ENCODE assay signal across 26 mouse cellular contexts in genomic region chr13:112075847-112076479, GRCm38 (mm10).
DNase-seq lines count a peak whose midpoint lies in the region; ATAC-seq and TF ChIP-seq lines count a peak whose summit lies in the region.
"Had no signal": no experiment of that assay in that cellular context is flagged by ENCODE, and none has a peak within 500 bp of the region (broad histone marks: within the 10 kb centered on the region; RNA-seq: fewer than 3 reads in every experiment).

No protein-coding gene starts in this region.

- H3K9ac ChIP-seq in kidney, embryonic 14.5 days (ENCODE audit: low read depth, low read length): no peak overlapping the region
- H3K9ac ChIP-seq in CH12.LX (ENCODE audit: insufficient read depth, low read depth): no peak overlapping the region
- no peak overlapping the region for H3K9ac ChIP-seq in kidney, embryonic 15.5 days
- H3K9ac ChIP-seq: forebrain, embryonic 12.5 days; heart, embryonic 13.5 days; hindbrain, embryonic 12.5 days; limb, embryonic 12.5 days had no signal

- in situ Hi-C loops in CH12.LX (cut with MboI; ENCODE audit: low pct_ligation_motif_present, low pct_unique_long_range_greater_than_20kb, low sequenced_read_pairs): no loop called here

- dilution Hi-C loops in CH12.LX (cut with MboI; ENCODE audit: extremely low pct_ligation_motif_present, extremely low pct_unique_long_range_greater_than_20kb, low sequenced_read_pairs): no loop called here

- no peaks in the 10 kb centered on the region for H3K9me3 ChIP-seq in kidney, embryonic 14.5 days (ENCODE audit: control insufficient read depth, low read length)
- no peaks in the 10 kb centered on the region for H3K9me3 ChIP-seq in CH12.LX (replicated peaks; ENCODE audit: low read length)
- no peaks in the 10 kb centered on the region for H3K9me3 ChIP-seq in kidney, embryonic 15.5 days (replicated peaks)
- H3K9me3 ChIP-seq: forebrain, embryonic 12.5 days; G1E; heart, embryonic 13.5 days; hindbrain, embryonic 12.5 days; limb, embryonic 12.5 days had no signal

- no peak overlapping the region for H3K4me2 ChIP-seq in kidney, embryonic 14.5 days (replicated peaks; ENCODE audit: low read depth, low read length)
- peak overlapping the region; percentile 60; the same call in 1 of the 2 replicates for H3K4me2 ChIP-seq in CH12.LX (ENCODE audit: insufficient read depth, low read depth, poor library complexity, severe bottlenecking)
- no peak overlapping the region for H3K4me2 ChIP-seq in kidney, embryonic 15.5 days
- H3K4me2 ChIP-seq: forebrain, embryonic 12.5 days; heart, embryonic 13.5 days; hindbrain, embryonic 12.5 days; limb, embryonic 12.5 days; midbrain, embryonic 11.5 days had no signal

- no peak overlapping the region for H3K27ac ChIP-seq in kidney, embryonic 14.5 days (ENCODE audit: low read depth, low read length)
- H3K27ac ChIP-seq in CH12.LX (ENCODE audit: insufficient read depth, low read depth): no peak overlapping the region
- 0 out of 2 replicates have a peak overlapping the region, but pooled peaks have one; percentile 18 for H3K27ac ChIP-seq in kidney, embryonic 15.5 days
- H3K27ac ChIP-seq: forebrain, embryonic 12.5 days; heart, adult 2 months; heart, embryonic 13.5 days; hindbrain, embryonic 12.5 days; limb, embryonic 12.5 days had no signal

- peaks cover 2% of the 10 kb centered on the region; the same call in 1 of the 2 replicates for H3K4me1 ChIP-seq in kidney, embryonic 14.5 days (ENCODE audit: control insufficient read depth, insufficient read depth, low read length)
- H3K4me1 ChIP-seq in CH12.LX (ENCODE audit: control insufficient read depth in 1 of 2, insufficient read depth in 2 of 2): peaks cover 19 to 28% of the 10 kb centered on the region in 2 experiments
- peaks cover 29% of the 10 kb centered on the region for H3K4me1 ChIP-seq in kidney, embryonic 15.5 days
- H3K4me1 ChIP-seq: forebrain, embryonic 12.5 days; hindbrain, embryonic 12.5 days; limb, embryonic 12.5 days had no signal

- ATAC-seq in kidney, embryonic 14.5 days (ENCODE audit: low FRiP score, low TSS enrichment): no peak
- ATAC-seq in kidney, embryonic 15.5 days (replicated peaks; ENCODE audit: low FRiP score): 0 out of 2 replicates have a peak, but pooled peaks have one; percentile 22
- ATAC-seq: CD4-positive, CD25-positive, alpha-beta regulatory T cell, adult 4 months; Patski had no signal

- no peak for TF ChIP-seq RAD21 in CH12.LX (IDR thresholded peaks at IDR 0.05; ENCODE audit: low read depth, low read length)

- peak; percentile 65 for DNase-seq in kidney, adult 11 months
- DNase-seq in CH12.LX (ENCODE audit: extremely low read depth): peak; percentile 43
- DNase-seq in kidney, postnatal 36 days: peak; percentile 38 to 66
- no peak for DNase-seq in heart, postnatal 25 days (ENCODE audit: low spot score)
- no peak for DNase-seq in urinary bladder, adult 2 months (ENCODE audit: low spot score)
- no peak for DNase-seq in ovary, postnatal 36 days (ENCODE audit: low spot score)
- DNase-seq: adrenal gland, adult 2 months; cerebellum, adult 11-12 months; cerebellum, postnatal 10 days; gastrocnemius, postnatal 36 days; heart, adult 2 months; heart, postnatal 14 days; lung, adult 18-20 months; lung, postnatal 10 days; right cerebral cortex, postnatal 25 days; spleen, adult 18-20 months had no signal

- peak; percentile 48; the same call in 1 of the 2 replicates for TF ChIP-seq EP300 in CH12.LX (IDR thresholded peaks at IDR 0.05; ENCODE audit: low read length)

- no peaks in the 10 kb centered on the region for H3K27me3 ChIP-seq in kidney, embryonic 14.5 days (ENCODE audit: control insufficient read depth, insufficient read depth, low read length)
- H3K27me3 ChIP-seq in CH12.LX (replicated peaks): no peaks in the 10 kb centered on the region
- no peaks in the 10 kb centered on the region for H3K27me3 ChIP-seq in kidney, embryonic 15.5 days
- H3K27me3 ChIP-seq: forebrain, embryonic 12.5 days; heart, embryonic 13.5 days; hindbrain, embryonic 12.5 days; limb, embryonic 12.5 days; Patski had no signal

- H3K36me3 ChIP-seq in kidney, embryonic 14.5 days (ENCODE audit: control insufficient read depth, insufficient read depth, low read length): no peaks in the 10 kb centered on the region
- H3K36me3 ChIP-seq in CH12.LX (replicated peaks in 1 of 2; ENCODE audit: control insufficient read depth in 1 of 2, insufficient read depth in 1 of 2, low read length in 1 of 2): no peaks in the 10 kb centered on the region
- H3K36me3 ChIP-seq in kidney, embryonic 15.5 days: no peaks in the 10 kb centered on the region
- H3K36me3 ChIP-seq: forebrain, embryonic 12.5 days; G1E; heart, embryonic 13.5 days; hindbrain, embryonic 12.5 days; limb, embryonic 12.5 days had no signal

- no peak overlapping the region for H3K4me3 ChIP-seq in kidney, embryonic 14.5 days (ENCODE audit: low read length)
- H3K4me3 ChIP-seq in CH12.LX (replicated peaks in 1 of 3; ENCODE audit: low read depth in 2 of 3, low read length in 2 of 3, poor library complexity in 1 of 3): no peak overlapping the region
- no peak overlapping the region for H3K4me3 ChIP-seq in kidney, embryonic 15.5 days (replicated peaks)
- H3K4me3 ChIP-seq: forebrain, embryonic 12.5 days; heart, adult 2 months; heart, embryonic 13.5 days; hindbrain, embryonic 12.5 days; limb, embryonic 12.5 days had no signal

- intact Hi-C loops in heart, postnatal 25 days (cut with DNase I): no loop called here

- no peak for TF ChIP-seq POLR2A in CH12.LX (IDR thresholded peaks at IDR 0.05; ENCODE audit: low read depth, low read length)

- TF ChIP-seq CTCF in CH12.LX (conservative IDR thresholded peaks at IDR 0.05 in 1 of 2, IDR thresholded peaks at IDR 0.05 in 1 of 2; ENCODE audit: low read depth in 2 of 2, low read length in 2 of 2): no peak

- 51% methylated on average over 5 of the region's 5 CpGs for WGBS in kidney, embryonic 14.5 days
- 48% methylated on average over 5 of the region's 5 CpGs for WGBS in kidney, embryonic 15.5 days

- no peaks in the 10 kb centered on the region for H3K79me2 ChIP-seq in CH12.LX (replicated peaks; ENCODE audit: control insufficient read depth, extremely low read depth, insufficient read depth, poor library complexity, severe bottlenecking)

TF ChIP-seq in CH12.LX, 34 proteins besides CTCF, POLR2A, EP300 and RAD21:
- TF ChIP-seq RCOR1 (conservative IDR thresholded peaks at IDR 0.05; ENCODE audit: low read depth, low read length) (no peak), ETS1 (conservative IDR thresholded peaks at IDR 0.05; ENCODE audit: low read depth, low read length) (0 out of 2 replicates have a peak, but pooled peaks have one; percentile 6), IRF4 (IDR thresholded peaks at IDR 0.05; ENCODE audit: low read depth, low read length) (peak; percentile 12; the same call in 1 of the 2 replicates), ZNF384 (IDR thresholded peaks at IDR 0.05; ENCODE audit: low read depth, low read length) (peak; percentile 72), MEF2A (IDR thresholded peaks at IDR 0.05; ENCODE audit: borderline replicate concordance, low read depth, low read length) (peak; percentile 55), USF2 (conservative IDR thresholded peaks at IDR 0.05; ENCODE audit: low read depth, low read length) (no peak), TCF12 (IDR thresholded peaks at IDR 0.05; ENCODE audit: low read depth, low read length) (0 out of 2 replicates have a peak, but pooled peaks have one; percentile 16), MAZ (IDR thresholded peaks at IDR 0.05; ENCODE audit: low read depth, low read length) (peak; percentile 91), MAX (IDR thresholded peaks at IDR 0.05; ENCODE audit: low read length) (peak; percentile 26; the same call in 1 of the 2 replicates)
TF ChIP-seq in CH12.LX: peak in this region for 7.

Comparison
In these comparisons a context has a peak if more than half of its experiments do, and no peak if none do; other contexts are left out.
1. DNase-seq: peak in kidney, adult 11 months (single experiment), CH12.LX (single experiment) and kidney, postnatal 36 days (2 of 2); none in heart, postnatal 25 days (single experiment), urinary bladder, adult 2 months (single experiment) and ovary, postnatal 36 days (single experiment).